Mouse (Mus musculus): ENCODE results near the gene Tmc1.

The Tmc1 gene

DNA sequence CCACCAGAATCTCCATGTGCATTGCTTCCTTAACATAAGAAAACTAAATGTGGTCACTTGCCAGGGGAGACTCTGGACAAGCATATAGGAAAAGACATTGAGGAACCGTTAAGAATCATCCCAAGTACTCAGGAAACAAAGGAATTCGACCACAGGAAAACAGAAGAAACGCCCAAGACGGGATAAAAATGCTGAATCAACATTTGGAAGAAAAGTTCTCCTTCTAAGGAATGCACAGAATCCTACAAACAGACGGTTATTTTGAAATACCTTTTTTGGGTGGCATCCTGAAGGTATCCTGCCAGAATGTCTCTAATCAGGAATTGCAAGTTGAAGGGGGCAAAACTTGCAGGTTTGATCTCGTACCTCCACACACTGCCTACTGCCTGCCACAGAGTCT lies at the start of gene Tmc1:
TSS of gene Tmc1 (minus strand) at position 329 of the 400 bp plus-strand sequence.
- no peak for DNase-seq (ENCODE audit: low spot score in 2 of 2)

DNA sequence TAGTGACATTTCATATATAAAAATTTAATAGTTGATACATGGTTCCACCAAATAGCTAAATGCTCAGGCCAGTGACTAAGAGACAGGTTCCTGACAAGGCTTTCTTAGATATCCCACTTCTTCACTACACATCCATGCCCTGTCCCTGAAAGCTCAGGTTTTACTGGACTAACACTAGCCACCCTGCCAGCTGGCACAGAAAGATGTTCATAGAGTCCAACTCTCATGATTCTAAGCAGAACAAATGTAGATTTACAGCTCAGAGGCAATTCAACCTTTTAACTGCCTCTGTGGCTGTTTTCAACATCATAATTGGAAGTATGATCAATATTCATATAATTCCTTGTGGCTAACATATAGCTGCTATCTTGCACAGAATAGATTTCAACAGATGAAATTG lies 47.5 kb upstream of the Tmc1 start:
- no peak for DNase-seq (ENCODE audit: low spot score in 2 of 2)

DNA sequence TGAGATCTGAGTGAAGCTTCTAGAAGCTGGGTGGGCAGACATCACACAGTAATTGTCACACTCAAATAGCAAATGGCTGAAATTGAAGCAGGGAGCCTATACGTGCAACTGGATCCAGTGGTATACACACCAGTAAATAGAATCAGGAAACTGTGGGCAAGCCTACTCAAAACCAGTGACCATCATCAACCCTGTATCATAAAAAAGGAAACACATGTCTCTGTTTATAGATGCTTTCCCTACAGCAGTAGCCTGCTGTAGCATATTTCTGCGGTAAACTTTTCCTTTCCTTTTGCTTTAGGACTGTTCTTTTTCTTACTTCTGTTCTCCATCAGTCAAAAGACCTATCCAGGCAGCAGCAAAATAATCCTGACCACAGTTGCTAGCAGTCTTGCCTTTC lies 25.2 kb upstream of the Tmc1 start:
- no peak for DNase-seq (ENCODE audit: low spot score in 2 of 2)

DNA sequence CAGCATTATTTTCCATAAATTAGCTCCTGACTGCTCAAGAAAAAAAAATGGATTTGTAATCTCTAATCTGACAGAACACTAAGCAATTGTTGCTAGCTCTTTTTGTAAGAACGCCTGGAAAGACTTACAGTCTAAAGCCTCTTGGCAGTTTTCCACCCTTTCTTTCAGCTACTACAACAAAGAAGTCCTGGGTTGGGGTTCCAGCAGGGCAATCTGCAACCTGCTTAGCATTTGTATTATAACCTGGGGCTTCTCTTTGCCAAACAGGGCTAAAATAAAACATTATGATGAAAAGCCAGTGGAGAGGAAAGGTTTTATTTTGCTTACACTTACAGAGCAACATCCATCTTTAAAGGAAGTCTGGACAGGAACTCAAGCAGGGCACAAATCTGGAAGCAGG lies 24.1 kb upstream of the Tmc1 start:
- no peak for DNase-seq (ENCODE audit: low spot score in 2 of 2)

DNA sequence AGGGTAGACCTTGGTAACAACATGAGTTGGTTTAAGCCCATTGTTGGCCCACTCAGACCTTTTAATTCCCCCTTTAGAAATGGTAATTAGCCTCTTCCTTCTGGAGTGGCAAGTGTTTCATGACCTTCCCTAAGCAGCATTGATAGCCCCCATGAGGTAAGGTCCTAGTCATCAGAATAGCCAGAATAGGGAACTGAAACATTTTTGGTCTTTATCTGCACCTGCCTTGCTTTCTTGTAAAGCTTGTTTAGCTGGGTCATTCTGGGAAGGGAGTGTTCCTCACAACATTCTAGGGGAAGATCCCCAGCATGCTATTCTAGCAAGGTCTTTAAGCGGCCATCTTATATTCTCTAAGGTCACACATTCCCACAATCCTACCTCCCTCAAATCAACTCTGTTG lies 17.9 kb upstream of the Tmc1 start:
- DNase-seq (ENCODE audit: low spot score in 2 of 2), result no peak

DNA sequence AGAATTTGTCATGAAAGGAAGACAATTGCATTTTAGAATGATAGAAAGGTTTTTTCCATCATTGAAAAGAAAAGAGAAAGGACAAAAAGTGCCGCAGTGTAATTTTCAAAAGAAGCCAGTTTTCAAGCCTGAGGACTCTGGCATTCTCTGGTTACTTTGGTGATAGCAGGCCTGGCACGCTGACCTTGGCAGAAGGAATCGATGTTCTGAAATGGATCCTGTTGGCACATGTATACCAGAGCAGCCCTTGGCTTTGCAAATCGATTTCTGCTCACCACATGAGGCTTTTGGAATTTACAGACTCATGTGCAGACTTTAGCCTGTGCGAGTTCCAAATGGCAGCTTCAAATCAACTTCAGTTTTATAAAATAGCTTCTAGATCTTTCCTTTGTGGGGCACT lies 813 bp upstream of the Tmc1 start:
- DNase-seq (ENCODE audit: low spot score in 2 of 2), result no peak

DNA sequence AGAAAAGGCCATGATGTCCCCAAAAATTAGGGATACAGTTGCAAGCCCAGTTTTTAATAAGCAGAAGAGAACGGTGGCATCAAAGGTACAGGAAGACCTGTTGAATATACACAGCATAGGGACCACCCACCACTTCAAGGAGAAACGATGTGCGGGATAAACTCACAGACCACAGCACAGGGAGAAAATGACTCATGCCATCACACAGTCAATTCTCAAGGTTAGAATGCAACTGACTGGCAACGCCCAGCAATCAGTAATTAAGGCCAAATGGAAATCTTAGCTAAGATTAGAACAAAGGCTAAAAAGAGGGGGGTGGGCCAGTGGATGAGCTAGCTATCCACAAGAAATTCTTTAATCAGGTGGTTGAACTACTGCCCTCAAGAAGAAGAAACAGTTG lies 9.6 kb downstream of the Tmc1 start:
- DNase-seq (ENCODE audit: low spot score in 2 of 2), result no peak

DNA sequence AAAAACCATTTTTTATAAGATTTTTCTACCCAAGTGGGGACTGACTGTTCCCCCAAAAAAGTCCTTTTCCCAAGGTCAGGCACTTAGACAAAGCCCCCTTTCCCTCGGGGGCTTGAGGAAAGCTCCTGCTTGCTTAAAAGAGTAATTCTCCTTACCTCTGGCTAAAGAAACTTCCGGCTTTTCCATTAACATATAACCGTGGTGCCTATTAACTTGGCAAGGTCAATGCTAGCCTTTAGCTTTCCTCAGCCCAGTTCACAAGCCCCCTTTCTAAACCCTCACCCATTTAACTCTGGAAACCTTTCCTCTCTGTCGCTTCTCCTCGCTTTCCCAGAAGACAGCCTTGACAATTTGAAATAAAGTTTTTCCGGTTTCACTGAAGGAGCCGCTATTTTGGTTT lies 29.7 kb downstream of the Tmc1 start:
- DNase-seq (ENCODE audit: low spot score in 2 of 2), result no peak

DNA sequence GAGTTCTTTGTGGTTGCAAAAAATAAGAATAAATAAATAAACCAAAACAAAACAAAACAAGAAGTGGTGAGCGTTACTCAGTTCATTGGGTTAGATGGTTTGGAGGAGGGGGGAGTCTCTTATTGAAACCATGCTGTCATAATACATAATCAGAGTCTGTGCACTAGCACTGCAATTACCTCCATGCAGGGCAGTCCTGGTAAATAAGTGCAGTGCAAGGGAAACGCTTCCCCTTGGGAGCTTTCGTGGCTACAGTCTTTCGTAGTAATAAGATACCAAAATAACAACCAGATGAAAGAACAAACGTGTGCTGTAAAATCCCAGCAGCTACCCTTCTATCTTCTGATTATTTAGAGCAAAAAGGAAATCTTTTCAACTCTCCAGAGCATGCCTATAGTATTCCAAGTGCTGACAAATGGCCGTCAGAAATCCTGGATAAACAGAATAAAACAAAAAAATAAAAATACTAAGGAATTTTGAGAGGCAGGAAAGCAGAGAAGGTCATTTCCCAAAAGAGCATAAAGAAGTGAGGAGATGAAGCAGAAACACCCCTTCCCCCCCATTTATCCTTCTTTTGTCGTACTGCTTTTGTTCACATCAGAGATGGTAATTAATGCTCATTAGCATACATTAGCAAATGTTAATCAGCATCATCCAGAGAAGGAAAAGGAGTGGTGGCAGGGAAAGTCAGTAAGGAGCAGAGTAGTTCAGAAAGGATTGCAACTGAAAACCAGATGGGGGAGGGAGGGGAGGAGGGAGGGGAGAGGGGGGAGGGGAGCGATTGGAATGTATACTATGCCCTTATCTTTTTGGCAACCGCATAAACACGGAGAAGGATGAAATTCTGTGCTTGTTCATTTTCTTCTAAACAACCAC lies 30.4 kb downstream of the Tmc1 start:
- no peak for DNase-seq (ENCODE audit: low spot score in 2 of 2)

DNA sequence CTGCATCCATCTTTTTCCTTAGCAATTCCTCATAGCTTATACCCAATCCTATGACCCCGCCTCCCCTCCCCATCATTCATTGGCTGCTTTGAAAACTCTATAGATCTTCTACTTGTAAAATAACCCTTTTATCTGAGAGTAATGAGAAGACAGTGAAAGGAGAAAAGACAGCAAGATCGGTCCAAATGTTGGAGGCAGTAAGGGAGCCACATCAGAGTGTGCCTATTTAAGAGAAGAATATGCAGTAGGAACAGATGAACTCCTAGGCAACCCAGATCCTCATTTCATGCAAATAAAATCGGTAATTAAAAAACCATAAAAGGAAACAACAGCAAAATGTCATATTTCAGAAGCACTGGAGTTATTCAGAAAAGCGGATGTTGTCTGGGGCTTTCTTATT lies 35.8 kb downstream of the Tmc1 start:
- no peak for DNase-seq (ENCODE audit: low spot score in 2 of 2)

DNA sequence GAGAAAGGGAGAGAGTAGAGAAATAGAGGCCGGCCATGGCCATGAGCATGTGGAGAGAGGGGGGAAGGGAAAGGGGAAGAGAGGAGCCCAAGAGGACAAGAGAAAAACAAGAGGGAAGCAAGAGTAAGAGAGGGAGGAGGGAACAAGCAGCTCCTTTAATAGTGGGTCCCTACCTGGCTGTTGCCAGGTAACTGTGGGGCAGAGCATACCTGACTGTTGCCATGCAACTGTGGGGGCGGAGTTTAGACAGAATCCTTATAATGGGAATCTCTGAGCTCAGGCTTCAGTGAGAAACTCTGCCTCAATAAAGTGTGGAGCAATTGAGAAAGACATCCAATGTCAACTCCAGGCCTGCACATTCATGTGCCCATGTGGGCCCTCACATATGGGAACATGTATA lies 38.9 kb downstream of the Tmc1 start:
- DNase-seq (ENCODE audit: low spot score in 2 of 2), result no peak

DNA sequence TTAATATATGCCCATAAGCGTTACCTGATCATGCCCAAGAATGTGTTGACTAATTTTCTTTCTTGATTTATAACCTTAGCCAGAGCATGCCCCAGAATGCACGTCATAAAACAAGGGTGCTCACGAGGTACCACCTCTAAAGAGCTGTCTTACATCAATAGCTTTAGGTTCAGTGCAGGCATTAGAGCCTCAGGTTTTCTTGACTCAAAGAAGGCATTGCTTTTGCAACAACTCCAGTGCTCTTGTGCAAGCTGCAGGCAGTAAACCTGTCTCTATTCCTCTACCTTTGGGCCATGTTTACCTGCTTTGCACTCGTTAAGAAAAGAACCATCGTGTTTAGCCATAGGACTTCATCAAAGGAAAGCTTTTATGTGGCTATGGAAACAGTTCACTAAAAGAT lies 43.6 kb downstream of the Tmc1 start:
- DNase-seq (ENCODE audit: low spot score in 2 of 2), result no peak

DNA sequence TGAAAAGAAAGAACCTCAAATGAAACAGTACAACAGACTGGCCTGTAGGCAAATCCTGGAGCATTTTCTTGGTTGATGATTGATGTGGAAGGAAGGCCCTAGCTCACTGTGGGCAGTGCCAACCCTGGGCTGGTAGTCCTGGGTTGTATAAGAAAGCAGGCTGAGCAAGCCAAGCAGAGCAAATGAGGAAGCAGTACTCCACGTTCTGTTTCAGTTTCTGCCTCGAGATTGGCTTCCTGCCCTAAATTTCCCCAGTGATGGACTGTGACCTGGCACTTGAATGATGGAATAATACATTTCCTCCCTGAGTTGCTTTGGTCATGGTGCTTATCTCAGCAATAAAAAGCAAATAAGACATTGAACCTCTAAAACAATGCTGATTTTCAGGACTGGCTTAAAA lies 72.8 kb downstream of the Tmc1 start:
- DNase-seq (ENCODE audit: low spot score in 2 of 2), result no peak

DNA sequence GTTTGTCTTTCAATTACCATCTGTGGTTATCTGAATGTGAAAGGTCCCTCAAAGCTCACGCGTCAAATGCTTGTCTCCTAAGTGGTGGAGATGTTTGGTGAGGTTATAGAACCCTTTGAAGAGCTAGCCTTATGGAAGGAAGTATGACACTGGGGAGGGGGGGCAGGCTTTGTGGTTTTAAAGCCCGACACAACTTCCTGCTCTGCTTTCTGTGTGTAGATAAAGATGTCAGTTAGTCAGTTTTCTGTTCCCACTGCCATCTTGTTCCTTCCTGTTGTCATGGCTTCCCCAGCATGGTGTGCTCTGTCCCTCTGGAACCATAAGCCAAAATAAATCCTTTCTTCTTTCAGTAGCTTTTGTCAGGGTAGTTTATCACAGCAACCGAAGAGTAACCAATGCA lies 78.1 kb downstream of the Tmc1 start:
- DNase-seq (ENCODE audit: low spot score in 2 of 2), result no peak

DNA sequence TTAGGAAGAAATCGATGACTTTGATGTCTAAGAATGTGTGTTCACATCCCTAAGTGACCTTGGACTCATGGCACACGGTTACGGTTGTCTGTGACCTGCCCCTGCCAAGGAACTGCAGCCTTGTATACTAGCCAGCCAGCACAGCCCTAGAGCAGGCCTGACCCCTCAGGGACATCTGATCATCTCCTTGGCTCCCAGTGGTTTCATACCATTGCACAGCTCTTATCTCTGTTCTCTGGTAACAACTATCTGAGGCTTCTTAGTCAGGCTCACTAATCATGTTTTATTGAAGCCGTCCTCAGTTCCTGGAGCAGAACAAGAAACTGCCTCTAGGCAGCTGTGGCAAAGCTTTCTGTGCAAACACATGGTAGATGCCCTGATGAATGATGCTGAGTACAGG lies 92.2 kb downstream of the Tmc1 start:
- no peak for DNase-seq (ENCODE audit: low spot score in 2 of 2)

DNA sequence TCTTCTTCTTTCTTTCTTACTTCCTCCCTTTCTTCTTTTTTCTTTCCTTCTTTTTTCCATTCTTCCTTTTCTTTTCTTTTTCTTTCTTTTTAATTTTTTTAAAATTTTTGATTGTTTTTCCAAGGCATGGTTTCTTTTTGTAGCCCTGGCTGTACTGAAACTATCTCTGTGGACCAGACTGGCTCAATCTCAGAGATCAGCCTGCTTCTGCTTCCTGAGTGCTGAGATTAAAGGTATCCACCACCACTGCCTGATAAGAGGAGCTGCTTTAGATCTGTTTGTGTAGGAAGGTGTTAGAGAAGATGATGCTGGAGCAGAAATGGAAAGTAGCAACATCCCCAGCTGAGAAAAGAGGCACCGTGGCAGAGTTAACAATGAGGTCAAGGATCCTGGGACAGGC lies 93.7 kb downstream of the Tmc1 start:
- DNase-seq (ENCODE audit: low spot score in 2 of 2), result no peak

DNA sequence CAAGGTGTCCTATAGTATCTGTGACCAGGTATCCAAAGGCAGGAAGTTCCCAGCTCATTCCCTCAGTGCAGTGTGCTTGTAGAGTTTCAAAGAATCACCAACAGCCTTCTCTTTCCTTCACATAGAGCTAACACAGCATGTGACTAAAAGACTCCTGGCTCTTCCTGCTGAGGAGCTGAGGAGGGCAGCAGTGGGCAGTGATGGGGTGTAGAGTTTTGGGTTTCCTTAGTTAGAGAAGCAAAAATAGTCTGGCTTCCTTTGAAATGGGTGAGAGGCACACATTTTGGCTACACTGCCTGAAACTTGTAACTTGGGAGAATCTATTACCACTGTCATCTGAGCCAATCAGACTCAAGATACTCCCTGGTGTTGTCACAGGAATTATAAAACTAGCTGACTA lies 96.2 kb downstream of the Tmc1 start:
- DNase-seq (ENCODE audit: low spot score in 2 of 2), result no peak

DNA sequence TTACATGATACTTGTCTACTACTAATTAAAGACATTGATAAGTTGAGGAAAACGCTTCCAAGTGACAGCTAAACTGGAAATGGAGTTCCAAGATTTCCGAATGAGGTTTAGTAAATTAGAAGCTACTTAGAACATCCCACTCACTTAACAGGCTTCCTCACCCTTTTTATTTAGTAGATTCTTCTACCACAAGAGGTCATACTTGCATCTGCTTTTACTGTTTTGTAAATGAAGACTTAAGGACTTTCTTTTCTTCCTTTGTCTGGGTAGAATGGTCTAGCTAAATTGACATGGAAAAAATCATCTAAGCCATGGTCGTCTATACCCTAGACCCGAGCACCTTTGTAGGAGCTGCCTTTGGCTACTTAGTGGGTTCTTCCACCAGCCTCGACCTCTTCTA lies 105.1 kb downstream of the Tmc1 start:
- DNase-seq (ENCODE audit: low spot score in 2 of 2), result no peak

DNA sequence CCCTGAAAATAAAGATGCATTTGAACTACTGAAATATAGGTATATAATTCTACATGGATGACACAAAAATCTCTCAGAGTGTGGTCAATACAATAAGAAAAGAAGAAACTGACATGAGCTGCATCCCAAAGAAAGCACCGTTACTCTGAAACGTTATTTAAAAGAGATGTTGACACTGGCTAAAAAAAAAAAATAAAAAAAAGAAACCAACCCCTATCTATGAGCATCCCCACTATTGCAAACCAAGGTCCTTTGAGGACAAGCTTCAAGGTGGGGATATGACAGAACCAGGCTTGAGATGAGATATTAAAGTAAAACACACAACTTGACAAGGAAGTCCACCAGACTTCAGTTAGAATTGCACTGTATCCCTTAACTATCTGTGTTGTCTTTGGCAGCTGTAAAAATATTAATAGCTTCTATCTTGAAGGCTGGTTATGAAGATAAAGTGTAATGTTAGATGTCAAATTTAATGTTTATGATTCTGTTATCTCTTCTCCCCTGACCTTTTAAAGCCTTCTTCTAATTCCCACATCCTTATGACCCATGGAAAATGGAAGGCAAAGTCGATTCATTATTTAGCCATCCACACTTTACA lies 106.4 kb downstream of the Tmc1 start:
- DNase-seq (ENCODE audit: low spot score in 2 of 2), result no peak

DNA sequence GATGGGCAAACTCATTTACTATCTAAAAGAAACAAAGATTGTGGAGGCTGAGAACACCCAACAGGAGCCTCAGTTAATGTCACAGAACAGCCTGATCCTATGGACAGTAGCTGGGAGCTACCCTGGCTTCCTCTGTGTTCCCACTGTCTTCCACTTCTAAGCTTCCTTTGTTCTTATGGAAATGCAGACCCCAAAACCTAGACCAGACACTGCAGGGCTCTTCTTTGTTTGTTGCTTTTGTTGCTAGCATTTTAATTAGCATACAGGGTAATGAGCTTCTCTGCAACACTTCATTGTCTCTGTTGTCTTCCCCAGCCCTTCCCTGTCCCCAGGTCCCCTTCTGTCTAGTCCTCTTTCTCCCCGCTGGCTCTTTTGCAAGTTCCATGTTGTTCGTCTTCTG lies 116.6 kb downstream of the Tmc1 start:
- no peak for DNase-seq (ENCODE audit: low spot score in 2 of 2)

DNA sequence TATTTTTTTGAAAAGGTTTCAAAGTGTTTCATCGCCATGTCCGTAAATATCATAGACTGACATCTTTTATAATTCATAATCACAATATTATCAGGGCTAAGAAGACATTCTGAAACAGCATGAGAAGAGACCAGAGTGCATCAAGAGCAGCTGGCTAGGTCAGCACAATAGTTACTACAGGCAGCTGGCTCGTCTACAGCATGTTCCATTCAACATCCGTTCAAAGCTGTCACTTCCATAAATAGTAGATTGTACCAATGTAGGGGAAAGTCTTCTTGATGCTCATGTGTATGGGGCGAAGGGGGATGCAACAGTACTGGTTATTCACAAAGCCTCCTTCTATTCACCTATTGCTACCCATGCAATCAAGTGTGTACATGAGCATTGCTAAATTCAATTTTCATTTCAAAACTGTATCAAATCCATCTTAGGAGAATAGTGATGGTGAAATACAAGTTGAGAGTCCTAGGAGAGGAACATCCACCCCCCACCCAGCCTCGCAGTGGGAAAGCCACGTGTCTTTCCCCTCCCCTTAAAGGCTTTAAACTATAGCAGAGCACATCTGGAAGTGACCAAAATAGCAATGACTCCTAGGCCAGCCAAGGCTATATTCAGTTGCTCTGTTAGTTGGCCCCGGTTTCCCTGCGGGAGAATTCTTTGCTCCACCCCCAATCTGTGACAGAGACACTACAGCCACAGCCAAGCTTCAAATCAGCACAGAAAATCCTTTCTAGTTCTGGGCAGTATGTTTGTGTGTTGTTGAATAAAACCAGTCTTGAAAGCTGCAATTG lies 117.8 kb downstream of the Tmc1 start:
- no peak for DNase-seq (ENCODE audit: low spot score in 2 of 2)

DNA sequence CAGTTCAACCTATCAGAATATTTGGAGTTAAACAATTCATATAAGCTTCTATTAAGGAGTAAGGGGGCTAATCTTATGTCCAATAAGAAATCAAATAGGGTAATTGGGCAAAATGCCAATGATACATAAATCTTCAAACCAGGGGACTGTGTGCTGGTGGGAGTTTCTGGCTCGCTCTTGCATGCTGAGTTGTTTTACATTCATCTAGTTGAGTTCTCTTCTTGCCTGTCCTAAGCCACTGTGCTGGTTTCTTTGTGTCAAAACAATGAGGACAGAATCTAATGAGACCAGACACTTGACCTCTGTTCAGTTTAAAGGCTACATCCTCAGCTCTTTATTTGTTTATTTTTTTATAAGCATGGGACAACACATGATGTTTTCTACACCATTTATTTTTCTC lies 119.1 kb downstream of the Tmc1 start:
- no peak for DNase-seq (ENCODE audit: low spot score in 2 of 2)

DNA sequence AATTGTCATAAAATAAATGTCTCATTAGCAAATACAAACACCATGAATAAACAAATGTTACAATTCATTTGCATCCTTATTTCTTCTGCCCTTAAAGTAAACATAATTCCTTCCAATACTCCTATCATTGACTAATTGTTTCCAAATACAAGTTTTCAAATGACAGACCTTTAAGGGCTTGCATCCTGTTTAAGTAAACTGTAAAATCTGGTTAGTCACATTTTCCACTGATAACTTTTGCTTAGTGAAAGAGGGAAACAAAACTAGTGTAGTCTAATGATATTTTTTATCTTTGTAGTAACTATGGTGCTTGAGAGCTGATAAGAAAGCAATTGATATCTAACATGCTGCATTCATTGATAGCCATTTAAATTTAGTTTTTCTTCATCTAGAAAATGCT lies 154.5 kb downstream of the Tmc1 start:
- DNase-seq (ENCODE audit: low spot score in 2 of 2), result no peak

All from natural killer cell, adult 2 months (primary cell).